ENCODE assay signal across 22 mouse cellular contexts in genomic region chr6:117544276-117545196, GRCm38 (mm10).
A peak's percentile ranks its signal among the peaks of the same experiment; 100 is the strongest.
DNase-seq lines count a peak whose midpoint lies in the region; ATAC-seq and TF ChIP-seq lines count a peak whose summit lies in the region.
"Had no signal": no experiment of that assay in that cellular context is flagged by ENCODE, and none has a peak within 500 bp of the region (broad histone marks: within the 10 kb centered on the region; RNA-seq: fewer than 3 reads in every experiment).

No protein-coding gene starts in this region.

- H3K9ac ChIP-seq in forebrain, embryonic 11.5 days (ENCODE audit: low read length): no peak overlapping the region
- H3K9ac ChIP-seq in forebrain, embryonic 14.5 days (ENCODE audit: low read length): no peak overlapping the region
- H3K9ac ChIP-seq in stomach, postnatal 0 days (ENCODE audit: low read length): no peak overlapping the region
- H3K9ac ChIP-seq: embryonic facial prominence, embryonic 15.5 days; forebrain, embryonic 13.5 days; heart, embryonic 15.5 days; hindbrain, embryonic 15.5 days had no signal

- WGBS in forebrain, embryonic 11.5 days: 86% methylated on average over 11 of the region's 11 CpGs
- 87% methylated on average over 11 of the region's 11 CpGs for WGBS in forebrain, embryonic 14.5 days
- 80% methylated on average over 11 of the region's 11 CpGs for WGBS in stomach, postnatal 0 days

- no peaks in the 10 kb centered on the region for H3K79me2 ChIP-seq in myocyte (ENCODE audit: control insufficient read depth, insufficient read depth)

- no peaks in the 10 kb centered on the region for H3K9me3 ChIP-seq in forebrain, embryonic 11.5 days (ENCODE audit: control insufficient read depth, low read length)
- H3K9me3 ChIP-seq in forebrain, embryonic 14.5 days (replicated peaks; ENCODE audit: control insufficient read depth, low read length): no peaks in the 10 kb centered on the region
- no peaks in the 10 kb centered on the region for H3K9me3 ChIP-seq in stomach, postnatal 0 days (ENCODE audit: control insufficient read depth, low read length)
- H3K9me3 ChIP-seq: embryonic facial prominence, embryonic 15.5 days; forebrain, embryonic 13.5 days; heart, embryonic 15.5 days had no signal

- peak; percentile 10 for DNase-seq in forebrain, embryonic 11.5 days (ENCODE audit: low spot score)
- no peak for DNase-seq in forebrain, embryonic 14.5 days (ENCODE audit: low spot score)
- peak; percentile 83 for DNase-seq in 3134 (ENCODE audit: extremely low read depth, insufficient read length, low spot score)
- DNase-seq in NIH3T3 (ENCODE audit: low read depth): peak; percentile 45
- DNase-seq in spleen, adult 12 weeks (ENCODE audit: low spot score): no peak
- no peak for DNase-seq in stomach, postnatal 0 days (ENCODE audit: low spot score)
- DNase-seq: adrenal gland, postnatal 25 days; cerebellum, adult 8-10 months; cerebellum, postnatal 14 days; embryo, embryonic 11 days; gastrocnemius, postnatal 36 days; heart, adult 18-20 months; heart, postnatal 14 days; kidney, adult 2 months had no signal

- no peaks in the 10 kb centered on the region for H3K4me1 ChIP-seq in forebrain, embryonic 11.5 days (replicated peaks; ENCODE audit: control insufficient read depth, insufficient read depth, low read length)
- no peaks in the 10 kb centered on the region for H3K4me1 ChIP-seq in forebrain, embryonic 14.5 days (ENCODE audit: control insufficient read depth, insufficient read depth, low read length)
- H3K4me1 ChIP-seq in stomach, postnatal 0 days (replicated peaks; ENCODE audit: control insufficient read depth, insufficient read depth): no peaks in the 10 kb centered on the region
- H3K4me1 ChIP-seq: embryonic facial prominence, embryonic 15.5 days; forebrain, embryonic 13.5 days; heart, embryonic 15.5 days; hindbrain, embryonic 15.5 days had no signal

- TF ChIP-seq POLR2A in myocyte (IDR thresholded peaks at IDR 0.05; ENCODE audit: insufficient read length, low read depth): no peak

- H3K36me3 ChIP-seq in forebrain, embryonic 11.5 days (ENCODE audit: control insufficient read depth, insufficient read depth, low read length): no peaks in the 10 kb centered on the region
- no peaks in the 10 kb centered on the region for H3K36me3 ChIP-seq in forebrain, embryonic 14.5 days (ENCODE audit: control insufficient read depth, insufficient read depth, low read length)
- H3K36me3 ChIP-seq in myocyte (ENCODE audit: control insufficient read depth, insufficient read depth): no peaks in the 10 kb centered on the region
- no peaks in the 10 kb centered on the region for H3K36me3 ChIP-seq in stomach, postnatal 0 days (ENCODE audit: control insufficient read depth, insufficient read depth, low read length)
- H3K36me3 ChIP-seq: embryonic facial prominence, embryonic 15.5 days; heart, embryonic 15.5 days; hindbrain, embryonic 15.5 days had no signal

- no peak overlapping the region for H3K4me2 ChIP-seq in forebrain, embryonic 11.5 days (ENCODE audit: low read depth, low read length, severe bottlenecking)
- H3K4me2 ChIP-seq in forebrain, embryonic 14.5 days (ENCODE audit: low read length): no peak overlapping the region
- H3K4me2 ChIP-seq in myocyte (ENCODE audit: low read depth): peak overlapping the region; percentile 42
- no peak overlapping the region for H3K4me2 ChIP-seq in stomach, postnatal 0 days (replicated peaks; ENCODE audit: low read depth)
- H3K4me2 ChIP-seq: embryonic facial prominence, embryonic 15.5 days; forebrain, embryonic 13.5 days; heart, embryonic 11.5 days; heart, embryonic 15.5 days; hindbrain, embryonic 15.5 days had no signal

- H3ac ChIP-seq in myocyte (ENCODE audit: control insufficient read depth, insufficient read length): no peak overlapping the region

- no peaks in the 10 kb centered on the region for H3K27me3 ChIP-seq in forebrain, embryonic 11.5 days (ENCODE audit: control insufficient read depth, insufficient read depth, low read length)
- H3K27me3 ChIP-seq in forebrain, embryonic 14.5 days (replicated peaks; ENCODE audit: control insufficient read depth, insufficient read depth, low read length): no peaks in the 10 kb centered on the region
- no peaks in the 10 kb centered on the region for H3K27me3 ChIP-seq in myocyte (ENCODE audit: control insufficient read depth, insufficient read depth, insufficient read length)
- H3K27me3 ChIP-seq in stomach, postnatal 0 days (ENCODE audit: control insufficient read depth, insufficient read depth, low read length): no peaks in the 10 kb centered on the region
- H3K27me3 ChIP-seq: embryonic facial prominence, embryonic 15.5 days; heart, embryonic 15.5 days; hindbrain, embryonic 15.5 days had no signal

- no peak for ATAC-seq in forebrain, embryonic 11.5 days (replicated peaks; ENCODE audit: low FRiP score)
- no peak for ATAC-seq in forebrain, embryonic 14.5 days
- no peak for ATAC-seq in stomach, postnatal 0 days (ENCODE audit: low FRiP score, low TSS enrichment)
- ATAC-seq: activated CD4-positive, CD25-positive, alpha-beta regulatory T cell, adult 4 months; forebrain, embryonic 13.5 days; intestine, embryonic 16.5 days had no signal

- no peak overlapping the region for H3K4me3 ChIP-seq in forebrain, embryonic 11.5 days (ENCODE audit: low read depth, low read length)
- H3K4me3 ChIP-seq in forebrain, embryonic 14.5 days (ENCODE audit: low read depth, low read length): no peak overlapping the region
- no peak overlapping the region for H3K4me3 ChIP-seq in myocyte
- H3K4me3 ChIP-seq in stomach, postnatal 0 days (ENCODE audit: low read depth, low read length): no peak overlapping the region
- H3K4me3 ChIP-seq: embryonic facial prominence, embryonic 15.5 days; forebrain, embryonic 13.5 days; heart, embryonic 15.5 days; hindbrain, embryonic 15.5 days had no signal

- H3K27ac ChIP-seq in forebrain, embryonic 11.5 days (ENCODE audit: low read depth, low read length): no peak overlapping the region
- no peak overlapping the region for H3K27ac ChIP-seq in forebrain, embryonic 14.5 days (ENCODE audit: low read depth, low read length)
- H3K27ac ChIP-seq in stomach, postnatal 0 days (replicated peaks): no peak overlapping the region
- H3K27ac ChIP-seq: embryonic facial prominence, embryonic 15.5 days; forebrain, embryonic 13.5 days; heart, embryonic 15.5 days; hindbrain, embryonic 15.5 days had no signal

- no peak for TF ChIP-seq EP300 in stomach, postnatal 0 days (optimal IDR thresholded peaks at IDR 0.05)

- TF ChIP-seq CTCF in stomach, postnatal 0 days (IDR thresholded peaks at IDR 0.05; ENCODE audit: low read depth): no peak

TF ChIP-seq in myocyte, 11 proteins besides CTCF, POLR2A, EP300 and RAD21:
- no peak for TF ChIP-seq REST (IDR thresholded peaks at IDR 0.05; ENCODE audit: insufficient read depth, insufficient read length)
- TF ChIP-seq E2F4 (IDR thresholded peaks at IDR 0.05; ENCODE audit: insufficient read depth): no peak
- TF ChIP-seq TCF12 (IDR thresholded peaks at IDR 0.05; ENCODE audit: insufficient read depth, poor library complexity, severe bottlenecking): no peak
- peak; percentile 72 for TF ChIP-seq USF1 (IDR thresholded peaks at IDR 0.05; ENCODE audit: low read depth)
- TF ChIP-seq POLR2AphosphoS2 (IDR thresholded peaks at IDR 0.05; ENCODE audit: insufficient read length, low read depth): no peak
- TF ChIP-seq CEBPB (IDR thresholded peaks at IDR 0.05; ENCODE audit: insufficient read depth, poor library complexity, severe bottlenecking): no peak
- TF ChIP-seq MYOG (IDR thresholded peaks at IDR 0.05; ENCODE audit: control insufficient read depth in 1 of 3, insufficient read depth in 1 of 3, insufficient read length in 2 of 3, low read depth in 2 of 3): no peak
- TF ChIP-seq SRF (IDR thresholded peaks at IDR 0.05; ENCODE audit: control insufficient read depth, insufficient read length, low read depth): no peak
- TF ChIP-seq MYOD1 (IDR thresholded peaks at IDR 0.05; ENCODE audit: control insufficient read depth in 1 of 3, insufficient read length in 2 of 3, low read depth in 2 of 3): peak in 1 of 3 experiments; percentile 29
- TF ChIP-seq MAX (IDR thresholded peaks at IDR 0.05; ENCODE audit: low read depth): no peak
- TF ChIP-seq TCF3 (IDR thresholded peaks at IDR 0.05; ENCODE audit: insufficient read length, low read depth): no peak
TF ChIP-seq in myocyte: peak in this region for 2.

Comparison
In these comparisons a context has a peak if more than half of its experiments do, and no peak if none do; other contexts are left out.
1. DNase-seq: peak in forebrain, embryonic 11.5 days (single experiment), 3134 (single experiment) and NIH3T3 (single experiment); none in forebrain, embryonic 14.5 days (single experiment), spleen, adult 12 weeks (single experiment) and stomach, postnatal 0 days (single experiment).